Mouse (Mus musculus): ENCODE measurements around the gene Ankrd11.

GRCm38 (mm10) chr8:122853340-122853771 is 188.7 kb downstream of the Ankrd11 start:
- TF ChIP-seq CTCF (IDR thresholded peaks at IDR 0.05; ENCODE audit: extremely low read depth, insufficient read depth, low read length) (no peak), POLR2A (IDR thresholded peaks at IDR 0.05; ENCODE audit: extremely low read depth, insufficient read depth, low read length) (no peak)

Data from cortical plate, adult 2 months (tissue).